Mouse (Mus musculus) midbrain, embryonic 16.5 days (tissue): ENCODE data around the gene Psme1. TPM values are rescaled to one million over a fixed set of nuclear protein-coding genes. Genes with fewer than 3 reads are reported as not detected.

Source experiments
- ATAC-seq: fragments of 200-750 bp; cut with Nextera tagmentation; 2 replicates; pipeline ENCODE4 v1.8.0; 2017; ENCODE audit warnings: moderate TSS enrichment
- H3K27ac ChIP-seq: fragments of 300-500 bp; sonication (generic); 2 replicates; pipeline ENCODE4 v1.5.1; 2014; ENCODE audit warnings: mild to moderate bottlenecking, low read length, mixed read lengths
- H3K27me3 ChIP-seq: fragments of 300-500 bp; sonication (generic); 2 replicates; pipeline ENCODE4 v1.6.1; 2014; ENCODE audit warnings: low read depth, low read length, mixed read lengths; ENCODE audit not compliant: control insufficient read depth, insufficient read depth
- H3K36me3 ChIP-seq: fragments of 300-500 bp; sonication (generic); 2 replicates; pipeline ENCODE4 v1.6.1; 2014; ENCODE audit warnings: mild to moderate bottlenecking, low read length, moderate library complexity, mixed read lengths; ENCODE audit not compliant: control insufficient read depth, insufficient read depth
- H3K4me1 ChIP-seq: fragments of 300-500 bp; sonication (generic); 2 replicates; pipeline ENCODE4 v1.6.1; 2014; ENCODE audit warnings: mild to moderate bottlenecking, low read length, mixed read lengths; ENCODE audit not compliant: control insufficient read depth, insufficient read depth
- H3K4me2 ChIP-seq: fragments of 300-500 bp; sonication (generic); 2 replicates; pipeline ENCODE4 v1.6.1; 2014; ENCODE audit warnings: mild to moderate bottlenecking, low read length, mixed read lengths
- H3K4me3 ChIP-seq: fragments of 300-500 bp; sonication (generic); 2 replicates; pipeline ENCODE4 v1.5.1; 2014; ENCODE audit warnings: low read depth, mild to moderate bottlenecking, low read length, moderate library complexity, mixed read lengths
- H3K9ac ChIP-seq: fragments of 300-500 bp; sonication (generic); 2 replicates; pipeline ENCODE4 v1.6.1; 2014; ENCODE audit warnings: low read depth, low read length, mixed read lengths
- H3K9me3 ChIP-seq: fragments of 300-500 bp; sonication (generic); replicated peaks from 2 replicates; pipeline ENCODE4 v1.6.1; 2014; ENCODE audit warnings: mild to moderate bottlenecking, low read length, mixed read lengths; ENCODE audit not compliant: control insufficient read depth, poor library complexity, severe bottlenecking
- WGBS: fragments of 180-500 bp; shearing (Covaris S2); extraction: QIAGEN DNeasy Blood & Tissue Kit; methylation state at CpG from one replicate; pipeline ENCODE4 v1.1.7; 2014; 5-methylcytosine and 5-hydroxymethylcytosine counted together
- polyA plus RNA-seq: library from polyadenylated mRNA; unstranded; fragments of >200 nt; fragmentation: Nextera tagmentation; extraction: Ambion mirVana; gene quantifications from 2 replicates; pipeline ENCODE4 v1.2.1, GENCODE M21; 2015

Gene Psme1
- polyA plus RNA-seq, result 238 and 262 TPM in 2 replicates

DNA sequence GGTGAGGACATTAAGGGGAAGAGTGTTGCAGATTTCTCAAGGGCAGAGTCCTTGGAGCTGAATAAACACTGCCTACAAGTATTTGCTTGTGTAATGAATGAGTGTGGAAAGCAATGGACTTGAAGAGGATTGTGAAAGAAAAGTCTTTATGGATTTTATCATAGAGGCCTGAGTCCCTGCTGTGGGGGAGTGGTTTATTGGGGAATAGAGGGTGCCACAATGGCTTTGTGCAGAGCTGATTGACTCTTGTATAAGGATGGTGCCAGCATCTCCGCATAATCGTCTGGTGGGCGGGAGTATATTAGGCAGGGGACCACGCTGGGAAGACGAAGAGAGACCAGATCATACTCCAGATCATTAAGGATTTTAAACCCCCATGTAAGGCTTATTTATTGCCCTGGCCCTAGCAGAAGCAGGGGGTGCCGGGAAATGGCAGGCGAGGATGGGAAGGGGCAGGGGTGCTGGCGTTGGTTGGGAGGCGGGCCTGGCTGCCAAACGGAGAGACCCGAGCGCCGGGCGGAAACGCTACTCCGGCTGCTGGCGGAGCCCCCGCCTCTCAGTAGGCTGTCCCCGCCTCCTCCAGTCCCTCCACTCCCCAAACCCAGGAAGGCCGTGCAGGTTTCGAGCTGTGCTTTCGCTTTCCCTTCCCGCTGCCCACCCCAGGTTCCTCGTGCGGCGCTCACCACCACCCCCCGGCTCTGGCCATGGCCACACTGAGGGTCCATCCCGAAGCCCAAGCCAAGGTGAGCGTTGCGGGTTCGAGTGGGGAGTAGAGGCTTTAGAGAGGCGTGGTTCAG lies at the start of gene Psme1:
Psme1 (plus strand) TSS at position 253 of the 797 bp plus-strand sequence.
- peak within 1 kb of the TSS; percentile 90 for H3K27ac ChIP-seq
- H3K9me3 ChIP-seq, result no peaks in the 10 kb centered on the region
- H3K4me2 ChIP-seq, result peak within 1 kb of the TSS; percentile 76
- H3K4me1 ChIP-seq, result peaks cover 9% of the 10 kb centered on the region
- no peaks in the 10 kb centered on the region for H3K36me3 ChIP-seq
- ATAC-seq, result peak; percentile 94
- 0% methylated on average over 32 of the region's 32 CpGs for WGBS
- peak within 1 kb of the TSS; percentile 73 for H3K9ac ChIP-seq
- peak within 1 kb of the TSS; percentile 49 for H3K4me3 ChIP-seq
- H3K27me3 ChIP-seq, result no peaks in the 10 kb centered on the region

DNA sequence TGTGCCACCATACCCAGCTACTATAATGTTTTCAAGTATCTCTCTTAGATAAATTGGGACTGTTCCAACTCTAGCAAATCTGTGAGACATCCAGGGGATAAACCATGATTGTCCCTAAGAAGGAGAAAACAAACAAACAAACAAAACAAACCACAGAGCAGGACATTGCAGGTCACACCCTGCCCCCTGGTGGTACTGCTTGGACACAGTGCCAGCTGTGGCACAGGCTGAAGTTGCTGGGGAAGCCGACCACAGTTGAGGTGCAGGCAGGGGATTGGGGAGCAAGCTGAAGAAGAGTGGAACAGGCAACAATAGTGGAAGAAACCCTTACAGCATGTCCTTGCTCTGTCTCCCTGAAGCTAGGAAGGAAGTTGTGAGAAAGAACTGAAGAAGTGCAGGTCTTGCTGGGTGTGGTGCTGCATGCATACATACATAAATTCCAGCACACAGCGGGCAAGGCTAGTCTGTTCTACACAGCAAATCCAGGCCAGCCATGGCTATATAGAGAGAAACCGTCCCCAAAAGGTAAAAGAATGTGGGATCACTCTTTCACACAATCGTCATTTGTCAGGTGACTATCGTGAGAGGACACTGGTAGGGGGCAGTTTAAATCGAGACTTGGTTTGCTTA lies 41.7 kb upstream of the Psme1 start:
- WGBS, result 55% methylated on average over 6 of the region's 6 CpGs

DNA sequence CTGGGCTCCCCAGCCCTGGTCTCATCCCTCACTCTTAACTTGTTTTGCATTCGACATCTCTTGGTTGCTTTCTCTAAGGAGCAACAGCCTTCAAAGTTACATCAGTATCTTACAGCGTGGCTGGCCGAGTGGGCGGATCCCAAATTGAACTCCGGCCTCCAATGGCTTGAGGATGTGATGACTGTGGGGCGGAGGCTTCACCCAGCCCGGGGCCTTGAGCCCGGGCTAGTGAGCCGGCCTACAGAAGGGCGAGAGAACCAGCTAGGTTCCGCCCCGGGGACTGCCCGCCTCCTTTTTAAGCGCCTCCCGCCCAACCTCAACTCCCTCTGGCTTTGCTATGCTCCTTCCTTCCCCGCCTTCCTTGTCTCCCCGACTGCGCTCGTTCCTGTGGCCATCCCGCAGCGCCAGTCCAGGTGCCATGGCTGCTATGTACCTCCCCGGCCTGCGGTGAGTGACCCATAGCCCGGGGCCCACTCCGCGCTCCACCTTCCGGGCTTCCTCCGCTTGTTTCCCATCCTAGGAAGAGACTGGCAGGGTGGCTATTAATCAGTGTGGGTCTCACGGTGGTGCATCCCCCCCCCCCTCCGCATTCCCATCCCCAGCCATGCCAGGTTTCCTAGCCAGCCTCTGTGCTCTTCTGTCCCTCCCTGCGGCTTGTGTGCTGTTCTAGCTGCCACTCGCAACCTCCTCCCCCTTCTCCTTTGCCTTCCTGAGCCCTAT lies 37.7 kb upstream of the Psme1 start, which contains the start of gene Pck2:
Pck2 (plus strand) TSS at position 200 of the 720 bp plus-strand sequence.
- Histone ChIP-seq H3K4me2 (peak within 1 kb of the TSS; percentile 70), H3K9ac (peak within 1 kb of the TSS; percentile 72), H3K27ac (peak within 1 kb of the TSS; percentile 85), H3K4me3 (peak within 1 kb of the TSS; percentile 47), H3K27me3 (no peaks in the 10 kb centered on the region), H3K4me1 (peaks cover 11% of the 10 kb centered on the region), H3K9me3 (no peaks in the 10 kb centered on the region), H3K36me3 (peaks cover 3% of the 10 kb centered on the region; the same call in 1 of the 2 replicates)
- 0% methylated on average over 32 of the region's 32 CpGs for WGBS
- peak; percentile 86 for ATAC-seq

More for the DNA sequence above, 41.7 kb upstream of the Psme1 start:
- H3K9me3 ChIP-seq, result no peaks in the 10 kb centered on the region
- no peak overlapping the region for H3K4me3 ChIP-seq
- no peaks in the 10 kb centered on the region for H3K27me3 ChIP-seq
- H3K4me1 ChIP-seq, result peaks cover 3% of the 10 kb centered on the region
- no peak overlapping the region for H3K4me2 ChIP-seq
- no peak overlapping the region for H3K9ac ChIP-seq
- ATAC-seq, result no peak
- H3K36me3 ChIP-seq, result no peaks in the 10 kb centered on the region
- no peak overlapping the region for H3K27ac ChIP-seq

DNA sequence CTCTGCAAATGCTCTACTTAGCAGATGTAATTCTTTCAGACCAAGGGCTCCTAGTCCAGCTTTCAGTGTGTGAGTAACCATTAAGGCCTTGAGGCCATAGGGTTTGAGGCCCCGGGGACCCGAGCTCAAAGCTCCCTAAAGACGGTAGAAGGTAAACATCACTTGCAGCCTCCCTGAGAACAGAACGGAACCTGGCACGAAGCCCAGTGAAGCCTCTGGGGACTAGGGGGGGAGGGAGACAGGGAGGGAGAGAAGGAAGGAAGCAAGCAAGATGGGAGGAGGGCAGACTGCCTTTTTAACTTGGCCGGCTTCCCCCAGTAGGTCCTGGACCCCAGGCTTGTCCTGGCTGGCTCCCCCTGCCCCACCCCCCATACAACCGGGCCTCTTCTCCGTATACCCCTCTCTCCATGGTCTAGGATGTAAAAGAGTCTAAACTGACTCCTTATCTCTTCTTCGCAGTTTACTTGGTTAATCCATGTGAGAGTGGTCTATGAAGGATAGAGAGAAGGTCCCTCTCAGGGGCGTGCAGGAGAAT lies 37.1 kb upstream of the Psme1 start:
- peak overlapping the region; percentile 85 for H3K27ac ChIP-seq
- peak overlapping the region; percentile 72 for H3K9ac ChIP-seq
- H3K4me2 ChIP-seq, result peak overlapping the region; percentile 70
- peak; percentile 55 for ATAC-seq
- no peaks in the 10 kb centered on the region for H3K9me3 ChIP-seq
- peaks cover 3% of the 10 kb centered on the region; the same call in 1 of the 2 replicates for H3K36me3 ChIP-seq
- no peaks in the 10 kb centered on the region for H3K27me3 ChIP-seq
- 2% methylated on average over 10 of the region's 10 CpGs for WGBS
- peaks cover 11% of the 10 kb centered on the region for H3K4me1 ChIP-seq
- peak overlapping the region; percentile 47 for H3K4me3 ChIP-seq

DNA sequence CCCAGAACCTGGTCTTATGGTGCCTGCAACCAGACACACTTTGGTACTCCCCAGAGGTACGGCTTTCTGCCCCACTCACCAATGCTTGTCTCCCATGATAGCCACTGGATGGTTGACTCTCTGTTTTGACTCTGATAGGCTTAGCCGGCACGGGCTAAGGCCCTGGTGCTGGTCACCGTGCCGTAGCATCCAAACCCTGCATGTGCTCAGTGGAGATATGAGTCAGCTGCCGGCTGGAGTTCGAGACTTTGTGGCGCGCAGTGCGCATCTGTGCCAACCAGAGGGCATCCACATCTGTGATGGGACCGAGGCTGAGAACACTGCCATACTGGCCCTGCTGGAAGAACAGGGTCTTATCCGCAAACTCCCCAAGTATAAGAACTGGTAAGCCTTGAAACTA lies 35.7 kb upstream of the Psme1 start:
- Histone ChIP-seq H3K9ac (no peak overlapping the region), H3K4me3 (no peak overlapping the region), H3K36me3 (peaks cover 3% of the 10 kb centered on the region; the same call in 1 of the 2 replicates), H3K9me3 (no peaks in the 10 kb centered on the region), H3K4me2 (no peak overlapping the region), H3K27ac (no peak overlapping the region), H3K27me3 (no peaks in the 10 kb centered on the region), H3K4me1 (peaks cover 11% of the 10 kb centered on the region)
- ATAC-seq, result no peak
- WGBS, result 97% methylated on average over 12 of the region's 12 CpGs

DNA sequence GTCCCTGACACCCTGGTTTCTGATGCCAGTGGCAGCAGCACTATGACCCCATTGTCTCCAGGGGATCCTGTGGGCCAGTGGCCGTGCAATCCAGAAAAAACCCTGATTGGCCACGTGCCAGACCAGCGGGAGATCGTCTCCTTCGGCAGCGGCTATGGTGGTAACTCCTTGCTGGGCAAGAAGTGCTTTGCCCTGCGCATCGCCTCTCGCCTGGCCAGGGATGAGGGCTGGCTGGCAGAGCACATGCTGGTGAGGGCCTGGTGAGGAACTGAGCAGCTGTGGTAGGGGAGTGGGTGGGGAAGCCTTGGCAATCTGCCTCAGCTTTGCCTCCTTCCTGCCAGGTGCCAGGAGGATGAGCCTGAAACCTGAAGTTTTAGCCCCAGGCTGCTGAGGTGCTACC lies 33.6 kb upstream of the Psme1 start:
- H3K4me3 ChIP-seq, result no peak overlapping the region
- no peak overlapping the region for H3K4me2 ChIP-seq
- 75% methylated on average over 9 of the region's 9 CpGs for WGBS
- H3K9ac ChIP-seq, result no peak overlapping the region; the same call in 1 of the 2 replicates
- H3K4me1 ChIP-seq, result peaks cover 11% of the 10 kb centered on the region
- H3K27me3 ChIP-seq, result no peaks in the 10 kb centered on the region
- H3K36me3 ChIP-seq, result peaks cover 21% of the 10 kb centered on the region
- H3K27ac ChIP-seq, result no peak overlapping the region
- no peak for ATAC-seq
- H3K9me3 ChIP-seq, result no peaks in the 10 kb centered on the region

DNA sequence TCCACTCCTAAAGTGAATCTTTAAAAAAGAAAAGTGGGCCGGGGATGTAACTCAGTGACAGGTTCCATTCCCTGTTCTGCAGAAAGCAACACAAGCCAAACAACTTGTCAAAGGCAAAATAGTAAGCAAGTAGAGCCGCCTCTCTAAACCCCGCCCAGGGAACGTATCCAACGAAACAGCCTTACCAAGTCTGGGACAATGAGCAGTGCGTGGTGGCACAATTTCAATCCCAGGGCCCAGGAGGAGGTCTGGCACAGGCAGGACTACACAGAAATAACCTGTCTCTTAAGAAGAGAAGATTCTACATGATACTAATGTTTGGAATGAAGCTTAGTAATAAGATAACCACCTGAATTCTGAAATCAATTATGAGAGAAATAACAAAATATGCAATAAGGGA lies 27.7 kb upstream of the Psme1 start:
- peaks cover 18% of the 10 kb centered on the region for H3K36me3 ChIP-seq
- H3K4me2 ChIP-seq, result no peak overlapping the region
- H3K9me3 ChIP-seq, result no peaks in the 10 kb centered on the region
- no peak for ATAC-seq
- no peaks in the 10 kb centered on the region for H3K4me1 ChIP-seq
- H3K9ac ChIP-seq, result no peak overlapping the region
- no peak overlapping the region for H3K4me3 ChIP-seq
- 87% methylated on average over 6 of the region's 6 CpGs for WGBS
- H3K27ac ChIP-seq, result no peak overlapping the region
- H3K27me3 ChIP-seq, result no peaks in the 10 kb centered on the region

DNA sequence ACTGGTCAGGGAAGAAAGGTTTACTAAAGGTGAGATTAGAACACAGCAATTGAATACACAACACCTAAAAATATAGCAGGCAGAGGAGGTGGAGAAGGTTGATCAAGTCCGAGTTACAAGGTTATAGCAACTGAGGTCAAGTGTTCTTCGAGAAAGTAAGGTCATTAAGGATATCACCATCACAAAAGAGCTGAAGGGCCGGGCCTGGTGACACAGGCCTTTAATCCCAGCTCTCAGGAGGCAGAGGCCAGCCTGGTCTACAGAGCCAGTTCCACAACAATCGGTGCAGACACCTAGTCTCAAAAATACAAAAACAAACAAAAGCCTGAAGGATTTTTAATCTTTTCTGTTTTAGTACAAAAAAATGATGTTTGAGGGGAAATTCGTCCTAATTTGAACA lies 26.6 kb upstream of the Psme1 start:
- no peak overlapping the region for H3K9ac ChIP-seq
- no peak for ATAC-seq
- 65% methylated on average over 5 of the region's 5 CpGs for WGBS
- peaks cover 18% of the 10 kb centered on the region for H3K36me3 ChIP-seq
- H3K9me3 ChIP-seq, result no peaks in the 10 kb centered on the region
- H3K4me3 ChIP-seq, result no peak overlapping the region
- H3K27me3 ChIP-seq, result no peaks in the 10 kb centered on the region
- H3K4me2 ChIP-seq, result no peak overlapping the region
- H3K27ac ChIP-seq, result no peak overlapping the region
- H3K4me1 ChIP-seq, result no peaks in the 10 kb centered on the region
